23 mouse cellular contexts compared by ENCODE assay signal in the genomic region with DNA sequence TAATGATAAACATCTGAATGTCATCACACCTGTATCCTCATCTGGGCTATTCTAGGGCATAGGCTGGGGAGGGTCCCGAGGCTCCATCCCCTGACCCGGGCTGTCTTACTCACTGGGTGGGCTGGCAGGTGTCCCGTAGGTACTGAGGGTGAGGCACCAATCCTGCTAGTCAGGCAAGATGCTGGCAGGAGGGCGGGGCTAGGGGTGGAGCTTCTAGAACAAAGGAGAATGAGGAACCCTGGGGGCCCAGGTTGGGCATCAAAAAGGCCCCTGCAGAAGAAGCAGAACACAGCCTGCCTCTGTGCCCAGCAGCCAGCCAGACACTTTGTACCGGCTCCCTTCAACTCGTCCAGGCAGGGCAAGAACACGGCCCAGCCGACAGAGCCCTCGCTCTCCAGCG. TPM values are rescaled to one million over a fixed set of nuclear protein-coding genes. Genes with fewer than 3 reads are reported as not detected.
DNase-seq lines count a peak whose midpoint lies in the region; ATAC-seq and TF ChIP-seq lines count a peak whose summit lies in the region.
"Had no signal": no experiment of that assay in that cellular context is flagged by ENCODE, and none has a peak within 500 bp of the region (broad histone marks: within the 10 kb centered on the region; RNA-seq: fewer than 3 reads in every experiment).

Gene Asprv1 (plus strand): TSS at position 219 of the 400 bp plus-strand sequence.

- intact Hi-C loops in left cerebral cortex, postnatal 25 days (cut with DNase I) = no loop called here

- H3K4me1 ChIP-seq in embryonic facial prominence, embryonic 15.5 days = peaks cover 29% of the 10 kb centered on the region
- no peaks in the 10 kb centered on the region for H3K4me1 ChIP-seq in stomach, postnatal 0 days (replicated peaks; ENCODE audit: control insufficient read depth, insufficient read depth)
- H3K4me1 ChIP-seq: lung, embryonic 15.5 days had no signal

- peak; percentile 19 for DNase-seq in lung, postnatal 10 days
- DNase-seq in lung, postnatal 14 days = no peak
- DNase-seq in R1 (ENCODE audit: low read depth, low spot score) = peak; percentile 38
- DNase-seq in stomach, postnatal 0 days (ENCODE audit: low spot score) = peak; percentile 50
- no peak for DNase-seq in kidney, adult 18-20 months
- DNase-seq in kidney, adult 9 months = no peak
- DNase-seq in left cerebral cortex, postnatal 25 days (ENCODE audit: low spot score in 2 of 2) = no peak
- DNase-seq: adrenal gland, postnatal 25 days; cerebellum, postnatal 25 days; heart, adult 11 months; kidney, postnatal 36 days; layer of hippocampus, postnatal 36 days; right cerebral cortex, postnatal 4 days had no signal

- ATAC-seq in embryonic facial prominence, embryonic 15.5 days (ENCODE audit: insufficient number of reproducible peaks, low FRiP score, low TSS enrichment, low read depth) = no peak
- no peak; the same call in 1 of the 2 replicates for ATAC-seq in stomach, postnatal 0 days (ENCODE audit: low FRiP score, low TSS enrichment)
- ATAC-seq: forebrain, embryonic 13.5 days; intestine, embryonic 16.5 days had no signal

- 40% methylated on average over 10 of the region's 10 CpGs for WGBS in embryonic facial prominence, embryonic 15.5 days
- 54% methylated on average over 10 of the region's 10 CpGs for WGBS in stomach, postnatal 0 days

- no peak for TF ChIP-seq EP300 in stomach, postnatal 0 days (optimal IDR thresholded peaks at IDR 0.05)

- H3K4me3 ChIP-seq in embryonic facial prominence, embryonic 15.5 days (replicated peaks) = peak within 1 kb of the TSS; percentile 17
- H3K4me3 ChIP-seq in stomach, postnatal 0 days (ENCODE audit: low read depth, low read length) = 0 out of 2 replicates have a peak within 1 kb of the TSS, but pooled peaks have one; percentile 4
- H3K4me3 ChIP-seq: embryonic facial prominence, embryonic 12.5 days; forebrain, embryonic 13.5 days; heart, embryonic 15.5 days; lung, embryonic 15.5 days; neural tube, embryonic 13.5 days had no signal

- H3K4me2 ChIP-seq in embryonic facial prominence, embryonic 15.5 days (replicated peaks) = 0 out of 2 replicates have a peak within 1 kb of the TSS, but pooled peaks have one; percentile 10
- 0 out of 2 replicates have a peak within 1 kb of the TSS, but pooled peaks have one; percentile 11 for H3K4me2 ChIP-seq in stomach, postnatal 0 days (replicated peaks; ENCODE audit: low read depth)
- H3K4me2 ChIP-seq: embryonic facial prominence, embryonic 12.5 days; forebrain, embryonic 13.5 days; heart, embryonic 15.5 days; hindbrain, embryonic 14.5 days; lung, embryonic 15.5 days; neural tube, embryonic 13.5 days had no signal

- TF ChIP-seq CTCF in stomach, postnatal 0 days (IDR thresholded peaks at IDR 0.05; ENCODE audit: low read depth) = no peak

- H3K27ac ChIP-seq in embryonic facial prominence, embryonic 15.5 days (replicated peaks) = peak within 1 kb of the TSS; percentile 34; the same call in 1 of the 2 replicates
- peak within 1 kb of the TSS; percentile 53 for H3K27ac ChIP-seq in stomach, postnatal 0 days (replicated peaks)
- H3K27ac ChIP-seq: embryonic facial prominence, embryonic 12.5 days; forebrain, embryonic 13.5 days; heart, embryonic 15.5 days; hindbrain, embryonic 14.5 days; lung, embryonic 15.5 days; neural tube, embryonic 13.5 days had no signal

- H3K36me3 ChIP-seq in embryonic facial prominence, embryonic 15.5 days = no peaks in the 10 kb centered on the region
- H3K36me3 ChIP-seq in stomach, postnatal 0 days (ENCODE audit: control insufficient read depth, insufficient read depth, low read length) = no peaks in the 10 kb centered on the region; the same call in 1 of the 2 replicates
- H3K36me3 ChIP-seq: embryonic facial prominence, embryonic 12.5 days; heart, embryonic 15.5 days; lung, embryonic 15.5 days; neural tube, embryonic 13.5 days had no signal

- H3K27me3 ChIP-seq in embryonic facial prominence, embryonic 15.5 days = no peaks in the 10 kb centered on the region
- no peaks in the 10 kb centered on the region for H3K27me3 ChIP-seq in stomach, postnatal 0 days (ENCODE audit: control insufficient read depth, insufficient read depth, low read length)
- H3K27me3 ChIP-seq: embryonic facial prominence, embryonic 12.5 days; forebrain, embryonic 13.5 days; lung, embryonic 15.5 days; neural tube, embryonic 13.5 days had no signal

- H3K9ac ChIP-seq in embryonic facial prominence, embryonic 15.5 days = no peak within 1 kb of the TSS
- H3K9ac ChIP-seq in stomach, postnatal 0 days (ENCODE audit: low read length) = no peak within 1 kb of the TSS
- H3K9ac ChIP-seq: embryonic facial prominence, embryonic 12.5 days; forebrain, embryonic 13.5 days; heart, embryonic 15.5 days; hindbrain, embryonic 14.5 days; lung, embryonic 15.5 days; neural tube, embryonic 13.5 days had no signal

- H3K9me3 ChIP-seq in embryonic facial prominence, embryonic 15.5 days (replicated peaks) = no peaks in the 10 kb centered on the region
- H3K9me3 ChIP-seq in stomach, postnatal 0 days (ENCODE audit: control insufficient read depth, low read length) = no peaks in the 10 kb centered on the region
- H3K9me3 ChIP-seq: embryonic facial prominence, embryonic 12.5 days; forebrain, embryonic 13.5 days; heart, embryonic 15.5 days; lung, embryonic 15.5 days; neural tube, embryonic 13.5 days had no signal

RNA-seq across cellular contexts. Expression of gene Asprv1, which starts in this region (rescaled TPM):
- 318 and 378 TPM in 2 replicates for polyA plus RNA-seq in embryonic facial prominence, embryonic 15.5 days (2015; fragmentation: Nextera tagmentation; extraction: Ambion mirVana)
- 2,145 and 2,418 TPM in 2 replicates for polyA plus RNA-seq in stomach, postnatal 0 days (2015; fragmentation: Nextera tagmentation; extraction: Ambion mirVana)
- 1 to 10 TPM; 1.1 to 2.3 TPM for total RNA-seq in left cerebral cortex, postnatal 25 days (2021)
- total RNA-seq: adrenal gland, postnatal 25 days; megakaryocyte-erythroid progenitor cell, adult 5-6 weeks; monocyte, adult 5-6 weeks had no signal

Comparison
In these comparisons a context has a peak if more than half of its experiments do, and no peak if none do; other contexts are left out.
1. DNase-seq: peak in lung, postnatal 10 days (single experiment), R1 (single experiment) and stomach, postnatal 0 days (single experiment); none in lung, postnatal 14 days (single experiment), kidney, adult 18-20 months (single experiment), kidney, adult 9 months (single experiment) and left cerebral cortex, postnatal 25 days (0 of 2).